Mouse (Mus musculus) C2C12 (cell line): ENCODE measurements around the gene Mroh2a. TPM values are rescaled to one million over a fixed set of nuclear protein-coding genes. Genes with fewer than 3 reads are reported as not detected.

ENCODE experiments used
- H3K27me3 ChIP-seq: one replicate; pipeline ENCODE4 v1.6.1; 2011; ENCODE audit not compliant: control insufficient read depth, insufficient read depth, insufficient read length
- H3K36me3 ChIP-seq: one replicate; pipeline ENCODE4 v1.6.1; 2011; ENCODE audit not compliant: control insufficient read depth, insufficient read depth
- H3K4me3 ChIP-seq: one replicate; pipeline ENCODE4 v1.5.1; 2011; ENCODE audit warnings: mild to moderate bottlenecking, control low read depth; ENCODE audit not compliant: poor library complexity, insufficient read depth, severe bottlenecking
- H3K79me2 ChIP-seq: one replicate; pipeline ENCODE4 v1.6.1; 2011; ENCODE audit not compliant: control insufficient read depth, insufficient read depth
- H3K79me3 ChIP-seq: one replicate; pipeline ENCODE4 v1.6.1; 2011; ENCODE audit warnings: low read depth, control low read depth
- H3ac ChIP-seq: one replicate; pipeline ENCODE3; 2011; ENCODE audit warnings: low read depth; ENCODE audit not compliant: control insufficient read depth, insufficient read length
- CEBPB ChIP-seq: IDR thresholded peaks from one replicate; pipeline ENCODE4 v1.6.1; 2011; ENCODE audit warnings: low read depth, mild to moderate bottlenecking, control low read depth, moderate library complexity
- CTCF ChIP-seq: IDR thresholded peaks from one replicate; pipeline ENCODE4 v1.5.1; 2011; ENCODE audit not compliant: control insufficient read depth, insufficient read depth, insufficient read length
- FOSL1 ChIP-seq: IDR thresholded peaks from one replicate; pipeline ENCODE4 v1.8.0; 2011; ENCODE audit warnings: mild to moderate bottlenecking, low read length; ENCODE audit not compliant: poor library complexity, insufficient read depth, severe bottlenecking
- MAX ChIP-seq: IDR thresholded peaks from one replicate; pipeline ENCODE4 v1.6.1; 2011; ENCODE audit warnings: mild to moderate bottlenecking, control low read depth
- MYOD1 ChIP-seq: IDR thresholded peaks from one replicate; pipeline ENCODE4 v1.6.1; 2011; ENCODE audit warnings: low read depth; ENCODE audit not compliant: control insufficient read depth, insufficient read length
- MYOG ChIP-seq: IDR thresholded peaks from one replicate; pipeline ENCODE4 v1.6.1; 2011; ENCODE audit not compliant: control insufficient read depth, insufficient read length; ENCODE audit errors: extremely low read depth
- USF1 ChIP-seq: IDR thresholded peaks from one replicate; pipeline ENCODE4 v1.6.1; 2011; ENCODE audit warnings: low read depth, mild to moderate bottlenecking, control low read depth, moderate library complexity
- polyA plus RNA-seq: library from polyadenylated mRNA; unstranded; fragments of >200 nt; fragmentation: generic; extraction: Trizol; gene quantifications from one replicate; pipeline ENCODE4 v1.2.1, GENCODE M21; 2012; ENCODE audit warnings: missing spikeins

Mroh2a gene
- polyA plus RNA-seq, 1 experiment = 0.69 TPM

- no peak overlapping the region for H3K4me3 ChIP-seq
- TF ChIP-seq MAX (no peak), CEBPB (no peak), MYOD1 (no peak), MYOG (no peak), FOSL1 (no peak), USF1 (no peak), CTCF (no peak)
Observed at GRCm38 (mm10) chr1:88279111-88280005, 52.6 kb downstream of the Mroh2a start.

GRCm38 (mm10) chr1:88280006-88280690 lies 53.4 kb downstream of the Mroh2a start:
- Histone ChIP-seq H3K36me3 (peaks cover 9% of the 10 kb centered on the region), H3ac (no peak overlapping the region), H3K79me3 (peaks cover 19% of the 10 kb centered on the region), H3K27me3 (no peaks in the 10 kb centered on the region), H3K79me2 (peaks cover 21% of the 10 kb centered on the region), H3K4me3 (no peak overlapping the region)
- TF ChIP-seq USF1 = no peak
- TF ChIP-seq FOSL1 = no peak

More at GRCm38 (mm10) chr1:88279111-88280005, 52.6 kb downstream of the Mroh2a start:
- Histone ChIP-seq H3K79me3 (peaks cover 27% of the 10 kb centered on the region), H3K27me3 (no peaks in the 10 kb centered on the region), H3ac (no peak overlapping the region), H3K36me3 (peaks cover 17% of the 10 kb centered on the region), H3K79me2 (peaks cover 29% of the 10 kb centered on the region)

GRCm38 (mm10) chr1:88282301-88282700 lies 55.5 kb downstream of the Mroh2a start:
- TF ChIP-seq FOSL1 (no peak), CTCF (no peak), CEBPB (no peak), USF1 (no peak), MAX (no peak), MYOG (no peak), MYOD1 (no peak)

DNA sequence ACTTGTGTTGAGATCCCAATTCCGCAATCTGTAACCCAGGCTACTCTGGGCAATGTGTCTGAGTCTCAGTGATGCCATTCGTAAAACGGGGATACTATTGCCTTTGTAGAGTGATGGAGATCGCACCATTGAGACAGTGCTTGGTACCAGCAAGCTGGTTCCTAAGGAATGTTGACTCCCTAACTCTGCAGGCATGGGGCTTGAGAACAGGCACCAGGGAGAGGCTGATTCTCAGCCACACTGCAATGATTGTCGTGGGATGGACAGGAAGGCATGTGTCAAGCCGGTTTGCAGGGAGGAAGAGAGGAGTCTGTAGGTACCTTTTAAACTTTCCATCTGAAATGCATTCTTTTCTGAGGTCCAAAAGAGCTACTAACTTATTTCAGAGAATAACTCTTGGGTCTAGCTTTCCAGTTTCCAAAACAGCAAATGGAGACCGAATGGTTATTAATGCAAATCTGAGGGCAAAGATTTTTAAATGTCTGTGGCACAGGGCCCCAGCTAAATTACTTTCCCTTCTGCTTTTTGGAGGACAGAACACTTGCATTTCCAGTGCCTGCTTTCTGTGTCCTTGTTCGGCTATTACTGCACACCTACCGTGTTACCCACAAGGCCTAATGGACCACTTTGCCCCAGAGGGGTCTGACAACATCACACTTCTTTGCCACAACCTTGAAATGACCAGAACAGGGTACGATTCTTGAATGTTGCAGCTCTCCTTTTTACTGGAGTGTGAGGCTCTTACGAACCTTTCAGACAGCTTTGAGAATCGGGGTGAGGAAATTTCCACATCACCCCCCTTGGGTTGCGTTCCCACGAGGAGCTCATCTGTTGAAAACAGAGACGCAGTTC lies 56.8 kb downstream of the Mroh2a start:
- H3K79me3 ChIP-seq = no peaks in the 10 kb centered on the region
- no peaks in the 10 kb centered on the region for H3K27me3 ChIP-seq
- no peak overlapping the region for H3ac ChIP-seq
- TF ChIP-seq FOSL1 (no peak), MYOD1 (no peak), CEBPB (no peak), MYOG (no peak), MAX (no peak), CTCF (no peak), USF1 (no peak)
- no peak overlapping the region for H3K4me3 ChIP-seq
- no peaks in the 10 kb centered on the region for H3K36me3 ChIP-seq
- no peaks in the 10 kb centered on the region for H3K79me2 ChIP-seq

More at GRCm38 (mm10) chr1:88282301-88282700, 55.5 kb downstream of the Mroh2a start:
- Histone ChIP-seq H3K79me3 (no peaks in the 10 kb centered on the region), H3ac (no peak overlapping the region), H3K4me3 (no peak overlapping the region), H3K27me3 (no peaks in the 10 kb centered on the region), H3K36me3 (no peaks in the 10 kb centered on the region), H3K79me2 (no peaks in the 10 kb centered on the region)

GRCm38 (mm10) chr1:88284228-88284945 lies 57.6 kb downstream of the Mroh2a start:
- no peaks in the 10 kb centered on the region for H3K79me3 ChIP-seq
- no peaks in the 10 kb centered on the region for H3K36me3 ChIP-seq
- TF ChIP-seq USF1 (no peak), CTCF (no peak), MAX (no peak), CEBPB (no peak), MYOD1 (no peak), MYOG (no peak), FOSL1 (no peak)
- no peaks in the 10 kb centered on the region for H3K27me3 ChIP-seq
- H3K4me3 ChIP-seq = no peak overlapping the region
- H3ac ChIP-seq = no peak overlapping the region
- no peaks in the 10 kb centered on the region for H3K79me2 ChIP-seq
